Mouse (Mus musculus) skeletal muscle tissue, adult 2 months (tissue): ENCODE measurements around the gene 1110002E22Rik.

ENCODE experiments used
- DNase-seq: peaks from one replicate; pipeline ENCODE4 v3.0.0-alpha.2; 2012; ENCODE audit warnings: low read depth, low spot score

1110002E22Rik gene

GRCm38 (mm10) chr3:138105056-138105455, 40.2 kb downstream of the 1110002E22Rik start:
- no peak for DNase-seq

GRCm38 (mm10) chr3:138106887-138107286, 42.0 kb downstream of the 1110002E22Rik start:
- no peak for DNase-seq

- no peak for DNase-seq
Measured at GRCm38 (mm10) chr3:138110910-138111782, 46.3 kb downstream of the 1110002E22Rik start.

- DNase-seq: no peak
Measured at GRCm38 (mm10) chr3:138114106-138114505, 49.3 kb downstream of the 1110002E22Rik start.

GRCm38 (mm10) chr3:138116871-138117270, 52.0 kb downstream of the 1110002E22Rik start:
- DNase-seq: peak; percentile 34

GRCm38 (mm10) chr3:138118392-138118791, 53.5 kb downstream of the 1110002E22Rik start:
- no peak for DNase-seq

GRCm38 (mm10) chr3:138118831-138119230, 54.0 kb downstream of the 1110002E22Rik start:
- DNase-seq: peak; percentile 41

- peak; percentile 57 for DNase-seq
Measured at GRCm38 (mm10) chr3:138119444-138120105, 54.7 kb downstream of the 1110002E22Rik start.

- no peak for DNase-seq
Measured at GRCm38 (mm10) chr3:138121461-138121860, 56.6 kb downstream of the 1110002E22Rik start.

GRCm38 (mm10) chr3:138123842-138124241, 59.0 kb downstream of the 1110002E22Rik start:
- peak; percentile 51 for DNase-seq

GRCm38 (mm10) chr3:138129110-138129509, 64.3 kb downstream of the 1110002E22Rik start:
- DNase-seq: no peak

- DNase-seq: no peak
Measured at GRCm38 (mm10) chr3:138130692-138131091, 65.8 kb downstream of the 1110002E22Rik start.
